Mouse (Mus musculus) MEL (cell line): ENCODE results near the gene Men1. TPM values are rescaled to one million over a fixed set of nuclear protein-coding genes. Genes with fewer than 3 reads are reported as not detected.

ENCODE experiments used
- DNase-seq: peaks from one replicate; pipeline ENCODE4 v3.0.0; 2011; ENCODE audit warnings: low read depth, low spot score
- H3K27ac ChIP-seq: 2 replicates; pipeline ENCODE4 v1.5.1; 2012; ENCODE audit warnings: low read depth, mild to moderate bottlenecking, control low read depth, low read length, moderate library complexity; ENCODE audit not compliant: control insufficient read depth
- H3K27me3 ChIP-seq, 2 experiments: fragments of 150-350 bp in 1 of 2; sonication (generic) in 1 of 2; 2 replicates each; pipeline ENCODE4 v1.6.1; 2012; ENCODE audit warnings: low read length in 2 of 2, mild to moderate bottlenecking in 2 of 2, improper control_type of control experiment in 1 of 2, moderate library complexity in 1 of 2; ENCODE audit not compliant: insufficient read depth in 2 of 2, control insufficient read depth in 1 of 2
- H3K36me3 ChIP-seq, 2 experiments: 2 replicates each; pipeline ENCODE4 v1.6.1; 2012 to 2014; ENCODE audit warnings: low read length in 2 of 2, improper control_type of control experiment in 1 of 2, inconsistent platforms in 1 of 2, mild to moderate bottlenecking in 1 of 2; ENCODE audit not compliant: insufficient read depth in 2 of 2, control insufficient read depth in 1 of 2
- H3K4me1 ChIP-seq, 2 experiments: fragments of 150-350 bp in 1 of 2; sonication (generic) in 1 of 2; 2 replicates each; pipeline ENCODE4 v1.6.1; 2012; ENCODE audit warnings: low read length in 2 of 2, improper control_type of control experiment in 1 of 2, mild to moderate bottlenecking in 1 of 2; ENCODE audit not compliant: insufficient read depth in 2 of 2, control insufficient read depth in 1 of 2
- H3K4me3 ChIP-seq, 2 experiments: fragments of 150-350 bp in 1 of 2; sonication (generic) in 1 of 2; 2 replicates each; pipeline ENCODE4 v1.5.1; 2012; ENCODE audit warnings: low read depth in 2 of 2, low read length in 2 of 2, mild to moderate bottlenecking in 2 of 2, moderate library complexity in 2 of 2, control low read depth in 1 of 2, improper control_type of control experiment in 1 of 2; ENCODE audit not compliant: control insufficient read depth in 1 of 2, insufficient read depth in 1 of 2
- H3K79me2 ChIP-seq: 2 replicates; pipeline ENCODE4 v1.6.1; 2012; ENCODE audit warnings: mild to moderate bottlenecking, low read length, moderate library complexity; ENCODE audit not compliant: control insufficient read depth, poor library complexity, insufficient read depth
- H3K9ac ChIP-seq: 2 replicates; pipeline ENCODE4 v1.6.1; 2012; ENCODE audit warnings: low read depth, mild to moderate bottlenecking, control low read depth, low read length, moderate library complexity; ENCODE audit not compliant: control insufficient read depth, poor library complexity, severe bottlenecking
- H3K9me3 ChIP-seq: fragments of 150-350 bp; sonication (generic); replicated peaks from 2 replicates; pipeline ENCODE4 v1.6.1; 2012; ENCODE audit warnings: mild to moderate bottlenecking, low read length, improper control_type of control experiment, moderate library complexity; ENCODE audit not compliant: insufficient read depth
- CHD1 ChIP-seq: IDR thresholded peaks from 2 replicates; pipeline ENCODE4 v1.6.1; 2012; ENCODE audit warnings: low read depth, mild to moderate bottlenecking, inconsistent platforms, low read length, improper control_type of control experiment
- CHD2 ChIP-seq: IDR thresholded peaks from 2 replicates; pipeline ENCODE4 v1.6.1; 2011; ENCODE audit warnings: low read length, improper control_type of control experiment
- E2F4 ChIP-seq: IDR thresholded peaks from 2 replicates; pipeline ENCODE4 v1.6.1; 2011; ENCODE audit warnings: low read depth, low read length, improper control_type of control experiment, borderline replicate concordance
- EP300 ChIP-seq, 2 experiments: IDR thresholded peaks; 2 replicates each; pipeline ENCODE4 v1.6.1; 2011; ENCODE audit warnings: improper control_type of control experiment in 2 of 2, low read length in 2 of 2, low read depth in 1 of 2, mild to moderate bottlenecking in 1 of 2
- ETS1 ChIP-seq: IDR thresholded peaks from 2 replicates; pipeline ENCODE4 v1.6.1; 2012; ENCODE audit warnings: low read depth, mild to moderate bottlenecking, inconsistent platforms, low read length, improper control_type of control experiment, moderate library complexity
- HCFC1 ChIP-seq: IDR thresholded peaks from 2 replicates; pipeline ENCODE4 v1.6.1; 2012; ENCODE audit warnings: low read depth, mild to moderate bottlenecking, inconsistent platforms, low read length, improper control_type of control experiment, moderate library complexity
- KAT2A ChIP-seq: conservative IDR thresholded peaks from 2 replicates; pipeline ENCODE4 v1.6.1; 2012; ENCODE audit warnings: low read depth, low read length, improper control_type of control experiment, inconsistent platforms
- MAX ChIP-seq: IDR thresholded peaks from 2 replicates; pipeline ENCODE4 v1.6.1; 2011; ENCODE audit warnings: low read length, improper control_type of control experiment
- MAZ ChIP-seq: IDR thresholded peaks from 2 replicates; pipeline ENCODE4 v1.6.1; 2012; ENCODE audit warnings: low read depth, mild to moderate bottlenecking, inconsistent platforms, low read length, improper control_type of control experiment
- MXI1 ChIP-seq: IDR thresholded peaks from 2 replicates; pipeline ENCODE4 v1.6.1; 2011; ENCODE audit warnings: mild to moderate bottlenecking, low read depth, low read length, improper control_type of control experiment
- MYC ChIP-seq: IDR thresholded peaks from 2 replicates; pipeline ENCODE4 v1.6.1; 2011; ENCODE audit warnings: low read depth, mild to moderate bottlenecking, low read length, improper control_type of control experiment, moderate library complexity
- NELFE ChIP-seq: IDR thresholded peaks from 2 replicates; pipeline ENCODE4 v1.6.1; 2011; ENCODE audit warnings: low read depth, low read length, improper control_type of control experiment
- NRF1 ChIP-seq: IDR thresholded peaks from 2 replicates; pipeline ENCODE4 v1.6.1; 2014; ENCODE audit warnings: low read depth, mild to moderate bottlenecking, inconsistent platforms, low read length, improper control_type of control experiment, moderate library complexity; ENCODE audit not compliant: poor library complexity, insufficient read depth, severe bottlenecking
- POLR2A ChIP-seq, 2 experiments: IDR thresholded peaks; 2 replicates each; pipeline ENCODE4 v1.6.1; 2011 to 2012; ENCODE audit warnings: low read length in 2 of 2, mild to moderate bottlenecking in 2 of 2, control low read depth in 1 of 2, improper control_type of control experiment in 1 of 2, low read depth in 1 of 2, moderate library complexity in 1 of 2; ENCODE audit not compliant: control insufficient read depth in 1 of 2, insufficient read depth in 1 of 2, poor library complexity in 1 of 2
- POLR2AphosphoS2 ChIP-seq: IDR thresholded peaks from 2 replicates; pipeline ENCODE4 v1.6.1; 2011; ENCODE audit warnings: low read length, improper control_type of control experiment
- RAD21 ChIP-seq: IDR thresholded peaks from 2 replicates; pipeline ENCODE4 v1.6.1; 2011; ENCODE audit warnings: mild to moderate bottlenecking, low read depth, low read length, improper control_type of control experiment
- RCOR1 ChIP-seq: IDR thresholded peaks from 2 replicates; pipeline ENCODE4 v1.6.1; 2012; ENCODE audit warnings: low read depth, mild to moderate bottlenecking, inconsistent platforms, low read length, improper control_type of control experiment
- SIN3A ChIP-seq: IDR thresholded peaks from 2 replicates; pipeline ENCODE4 v1.6.1; 2012; ENCODE audit warnings: low read length, improper control_type of control experiment, inconsistent platforms
- SMC3 ChIP-seq: IDR thresholded peaks from 2 replicates; pipeline ENCODE4 v1.6.1; 2011; ENCODE audit warnings: low read depth, low read length, improper control_type of control experiment
- TBP ChIP-seq: IDR thresholded peaks from 2 replicates; pipeline ENCODE4 v1.8.0; 2011; ENCODE audit warnings: low read depth, low read length, improper control_type of control experiment
- TCF12 ChIP-seq: IDR thresholded peaks from 2 replicates; pipeline ENCODE4 v1.6.1; 2014; ENCODE audit warnings: low read depth, mild to moderate bottlenecking, inconsistent platforms, low read length, improper control_type of control experiment, moderate library complexity
- UBTF ChIP-seq: IDR thresholded peaks from 2 replicates; pipeline ENCODE4 v1.6.1; 2012; ENCODE audit warnings: low read depth, mild to moderate bottlenecking, inconsistent platforms, low read length, improper control_type of control experiment, moderate library complexity, borderline replicate concordance; ENCODE audit not compliant: insufficient read depth
- USF2 ChIP-seq, 2 experiments: IDR thresholded peaks; 2 replicates each; pipeline ENCODE4 v1.6.1; 2011 to 2012; ENCODE audit warnings: improper control_type of control experiment in 2 of 2, low read length in 2 of 2, borderline replicate concordance in 1 of 2, inconsistent platforms in 1 of 2, low read depth in 1 of 2, mild to moderate bottlenecking in 1 of 2; ENCODE audit not compliant: insufficient read depth in 1 of 2
- ZC3H11A ChIP-seq: IDR thresholded peaks from 2 replicates; pipeline ENCODE4 v1.6.1; 2012; ENCODE audit warnings: low read depth, mild to moderate bottlenecking, inconsistent platforms, low read length, improper control_type of control experiment
- polyA plus RNA-seq, 2 experiments: library from polyadenylated mRNA; stranded (reverse) in 1 of 2; unstranded in 1 of 2; fragments of >175 nt in 1 of 2; fragments of >200 nt in 1 of 2; gene quantifications; 2 replicates each; pipeline versions ENCODE4 v1.2.1 to v1.2.4; 2012; ENCODE audit warnings: low replicate concordance in 2 of 2, low read depth in 1 of 2; ENCODE audit not compliant: insufficient read length in 2 of 2, insufficient read depth in 1 of 2, missing spikeins in 1 of 2
- total RNA-seq: library from RNA; depleted of rRNA; stranded (reverse); fragments of 300-350 nt; gene quantifications from 2 replicates; pipeline ENCODE4 v1.2.3, GENCODE M21; 2012

Gene Men1
- total and polyA plus RNA-seq, 3 experiments = 39.4 to 132 TPM; not detected in 1

- H3K27me3 ChIP-seq = no peaks in the 10 kb centered on the region
- H3K4me3 ChIP-seq = peak overlapping the region; percentile 86 to 93
- H3K27ac ChIP-seq = peak overlapping the region; percentile 97
- DNase-seq = peak; percentile 71
- peaks cover 42 to 57% of the 10 kb centered on the region in 2 experiments for H3K36me3 ChIP-seq
- H3K79me2 ChIP-seq = peaks cover 37% of the 10 kb centered on the region
- no peaks in the 10 kb centered on the region for H3K9me3 ChIP-seq
- TF ChIP-seq NRF1 = no peak
- TF ChIP-seq HCFC1 = no peak
- no peak for TF ChIP-seq UBTF
- no peak for TF ChIP-seq CHD2
- no peak for TF ChIP-seq E2F4
- no peak for TF ChIP-seq MAX
- no peak for TF ChIP-seq KAT2A
- no peak for TF ChIP-seq NELFE
- TF ChIP-seq RCOR1 = no peak
- no peak for TF ChIP-seq USF2 (IDR thresholded peaks at IDR 0.05; ENCODE audit: borderline replicate concordance in 1 of 2, insufficient read depth in 1 of 2, low read depth in 1 of 2, low read length in 2 of 2)
- peak; percentile 45; the same call in 1 of the 2 replicates for TF ChIP-seq MXI1
- no peak for TF ChIP-seq TCF12
- peak; percentile 68; the same call in 1 of the 2 replicates for TF ChIP-seq SIN3A
- TF ChIP-seq EP300 (IDR thresholded peaks at IDR 0.05; ENCODE audit: low read depth in 1 of 2, low read length in 2 of 2) = no peak
- peak; percentile 31; the same call in 1 of the 2 replicates for TF ChIP-seq POLR2AphosphoS2
- 0 out of 2 replicates have a peak, but pooled peaks have one; percentile 5 for TF ChIP-seq MYC
- TF ChIP-seq CHD1 = peak; percentile 90; the same call in 1 of the 2 replicates
- TF ChIP-seq TBP = no peak
- no peak for TF ChIP-seq POLR2A (IDR thresholded peaks at IDR 0.05; ENCODE audit: control insufficient read depth in 1 of 2, insufficient read depth in 1 of 2, low read depth in 1 of 2, low read length in 2 of 2, poor library complexity in 1 of 2)
- no peak for TF ChIP-seq ZC3H11A
- no peak for TF ChIP-seq RAD21
- TF ChIP-seq ETS1 = no peak
- TF ChIP-seq MAZ = no peak
- TF ChIP-seq SMC3 = no peak
- H3K9ac ChIP-seq = peak overlapping the region; percentile 99
- peaks cover 18 to 25% of the 10 kb centered on the region in 2 experiments for H3K4me1 ChIP-seq
Measured at GRCm38 (mm10) chr19:6364842-6365241, 30.1 kb downstream of the Men1 start.
